Mouse (Mus musculus): Measurements from ENCODE around the gene Olfr314. TPM values are rescaled to one million over a fixed set of nuclear protein-coding genes. Genes with fewer than 3 reads are reported as not detected.
"Not testable (repeated sequence)": the region's sequence is repeated elsewhere in the genome, so short reads cannot be mapped to it uniquely, and the experiment has no call there.

Olfr314 gene
- not detected in 2 replicates for total RNA-seq (2012; rRNA removed)

DNA sequence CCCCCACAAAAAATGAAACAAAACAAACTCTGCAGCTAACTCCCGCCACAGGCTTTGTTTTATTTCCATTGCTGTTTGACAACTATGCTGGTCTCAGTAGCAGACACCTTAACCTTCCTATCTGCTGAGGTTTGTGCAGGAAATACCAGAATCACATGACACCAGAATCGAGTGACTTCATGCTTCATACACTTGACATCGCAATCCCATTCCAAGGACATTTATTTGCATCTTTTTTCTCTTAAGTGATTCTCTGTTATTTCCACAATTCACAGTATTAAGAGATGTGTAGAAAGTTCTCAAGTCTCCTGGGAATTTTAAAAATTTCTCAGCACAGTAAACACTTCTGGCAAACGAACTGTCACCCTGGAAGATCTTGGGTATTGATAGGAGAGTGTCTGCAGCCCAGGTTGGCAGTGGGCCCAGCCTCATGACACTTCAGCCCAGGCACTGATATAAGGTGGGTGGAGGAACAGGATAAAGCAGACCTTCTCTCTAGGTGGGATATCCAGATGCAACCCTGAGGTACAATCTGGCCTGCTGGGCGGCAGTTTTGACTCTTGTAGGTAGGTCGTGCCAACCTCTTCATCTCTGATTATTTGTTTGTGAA is at the start of gene Olfr314:
TSS of gene Olfr314 (plus strand) at position 473 of the 610 bp plus-strand sequence.
- TF ChIP-seq MAFK (IDR thresholded peaks at IDR 0.05; ENCODE audit: insufficient read depth, low read depth, low read length): no peak
- no peak for TF ChIP-seq CHD2 (IDR thresholded peaks at IDR 0.05; ENCODE audit: low read depth, low read length)
- TF ChIP-seq HCFC1 (IDR thresholded peaks at IDR 0.05; ENCODE audit: borderline replicate concordance, insufficient read depth, low read length): no peak
- TF ChIP-seq ZC3H11A (IDR thresholded peaks at IDR 0.05; ENCODE audit: borderline replicate concordance, low read depth, low read length): no peak
- H3K27ac ChIP-seq (ENCODE audit: insufficient read depth, low read depth, low read length, poor library complexity, severe bottlenecking): no peak within 1 kb of the TSS

DNA sequence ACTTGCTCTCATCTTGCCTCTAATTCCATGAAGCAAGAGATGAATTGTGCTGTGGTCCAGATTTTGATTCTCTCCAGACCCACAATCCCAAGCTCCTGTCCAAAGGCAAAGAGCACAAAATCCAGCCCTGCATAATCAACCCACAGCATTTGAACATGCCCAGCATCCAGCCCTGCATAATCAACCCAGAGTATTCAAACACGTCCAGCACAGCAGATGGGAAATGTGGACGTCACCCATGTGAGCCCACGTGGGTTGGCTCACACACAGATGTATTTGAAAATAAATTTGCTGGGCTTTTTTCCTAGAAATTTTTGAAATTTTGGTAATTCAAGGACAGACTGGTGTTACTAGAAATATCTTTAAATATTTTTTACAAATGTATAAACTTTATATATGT is 49.4 kb upstream of the Olfr314 start:
- Histone ChIP-seq H3K4me3 (ENCODE audit: insufficient read depth in 1 of 2, low read depth in 1 of 2, low read length in 2 of 2, poor library complexity in 1 of 2, severe bottlenecking in 1 of 2) (no peak overlapping the region), H3K27ac (ENCODE audit: insufficient read depth, low read depth, low read length, poor library complexity, severe bottlenecking) (no peak overlapping the region), H3K4me1 (ENCODE audit: control insufficient read depth in 2 of 2, insufficient read depth in 2 of 2, low read length in 2 of 2, poor library complexity in 1 of 2) (no peaks in the 10 kb centered on the region), H3K9ac (ENCODE audit: insufficient read depth, low read depth, low read length, poor library complexity, severe bottlenecking) (no peak overlapping the region), H3K9me3 (ENCODE audit: control insufficient read depth, insufficient read depth, low read depth, low read length) (no peaks in the 10 kb centered on the region), H3K36me3 (ENCODE audit: control insufficient read depth, insufficient read depth, low read length, poor library complexity, severe bottlenecking) (no peaks in the 10 kb centered on the region)
- DNase-seq (ENCODE audit: low read depth, low spot score): no peak
- in situ Hi-C loops (cut with MboI; ENCODE audit: low sequenced_read_pairs in 2 of 2, unreplicated experiment in 2 of 2): loop anchor here (10.0 kb wide), 1 partner anchor 69 kb away; no protein-coding TSS in a partner anchor
- no peak for TF ChIP-seq HCFC1 (IDR thresholded peaks at IDR 0.05; ENCODE audit: borderline replicate concordance, insufficient read depth, low read length)
- TF ChIP-seq ZNF384 (IDR thresholded peaks at IDR 0.05; ENCODE audit: low read depth, low read length): no peak
- TF ChIP-seq MAFK (IDR thresholded peaks at IDR 0.05; ENCODE audit: insufficient read depth, low read depth, low read length): no peak
- no peak for TF ChIP-seq CHD2 (IDR thresholded peaks at IDR 0.05; ENCODE audit: low read depth, low read length)
- TF ChIP-seq ZC3H11A (IDR thresholded peaks at IDR 0.05; ENCODE audit: borderline replicate concordance, low read depth, low read length): no peak

More for the DNA sequence above, at the start of gene Olfr314:
- no peaks in the 10 kb centered on the region for H3K4me1 ChIP-seq (ENCODE audit: control insufficient read depth in 2 of 2, insufficient read depth in 2 of 2, low read length in 2 of 2, poor library complexity in 1 of 2)
- H3K9ac ChIP-seq (ENCODE audit: insufficient read depth, low read depth, low read length, poor library complexity, severe bottlenecking): no peak within 1 kb of the TSS
- no peaks in the 10 kb centered on the region for H3K36me3 ChIP-seq (ENCODE audit: control insufficient read depth, insufficient read depth, low read length, poor library complexity, severe bottlenecking)
- no peak for DNase-seq (ENCODE audit: low read depth, low spot score)
- no peaks in the 10 kb centered on the region for H3K9me3 ChIP-seq (ENCODE audit: control insufficient read depth, insufficient read depth, low read depth, low read length)
- no peak within 1 kb of the TSS for H3K4me3 ChIP-seq (ENCODE audit: insufficient read depth in 1 of 2, low read depth in 1 of 2, low read length in 2 of 2, poor library complexity in 1 of 2, severe bottlenecking in 1 of 2)
- in situ Hi-C loops (cut with MboI; ENCODE audit: low sequenced_read_pairs in 2 of 2, unreplicated experiment in 2 of 2): no loop called here

DNA sequence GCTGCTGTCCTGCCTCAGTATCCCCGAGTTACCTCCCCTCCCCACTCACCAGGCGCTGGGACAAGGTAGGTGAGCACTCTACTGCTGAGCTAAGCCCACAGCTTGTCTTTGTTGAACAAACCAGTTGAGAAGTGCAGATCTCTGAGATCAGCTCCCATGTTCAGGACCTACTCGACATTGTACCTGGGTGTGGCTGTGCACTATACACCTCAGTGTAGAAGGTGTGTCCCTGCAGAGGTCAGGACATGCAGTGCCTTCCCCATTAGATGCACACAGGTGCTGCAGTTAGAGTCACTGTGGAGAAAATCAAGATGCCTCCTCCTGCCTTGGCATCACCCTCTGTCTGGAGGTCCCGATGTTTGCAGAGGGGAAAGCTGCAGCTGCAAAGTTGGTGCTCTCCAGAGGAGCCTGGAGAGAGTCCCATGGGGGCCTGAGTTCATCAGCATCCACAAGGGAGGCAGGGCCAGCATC is 43.9 kb upstream of the Olfr314 start, which contains the start of gene Olfr317:
TSS of gene Olfr317 (minus strand) at position 421 of the 471 bp plus-strand sequence.
- Histone ChIP-seq H3K4me3 (ENCODE audit: insufficient read depth in 1 of 2, low read depth in 1 of 2, low read length in 2 of 2, poor library complexity in 1 of 2, severe bottlenecking in 1 of 2) (no peak within 1 kb of the TSS), H3K4me1 (ENCODE audit: control insufficient read depth in 2 of 2, insufficient read depth in 2 of 2, low read length in 2 of 2, poor library complexity in 1 of 2) (peaks cover 0 to 2% of the 10 kb centered on the region in 2 experiments; a peak in 1 of 4 replicates), H3K27ac (ENCODE audit: insufficient read depth, low read depth, low read length, poor library complexity, severe bottlenecking) (no peak within 1 kb of the TSS), H3K9me3 (ENCODE audit: control insufficient read depth, insufficient read depth, low read depth, low read length) (no peaks in the 10 kb centered on the region), H3K9ac (ENCODE audit: insufficient read depth, low read depth, low read length, poor library complexity, severe bottlenecking) (no peak within 1 kb of the TSS), H3K36me3 (ENCODE audit: control insufficient read depth, insufficient read depth, low read length, poor library complexity, severe bottlenecking) (no peaks in the 10 kb centered on the region)
- TF ChIP-seq MAFK (IDR thresholded peaks at IDR 0.05; ENCODE audit: insufficient read depth, low read depth, low read length) (no peak), ZNF384 (IDR thresholded peaks at IDR 0.05; ENCODE audit: low read depth, low read length) (no peak), CHD2 (IDR thresholded peaks at IDR 0.05; ENCODE audit: low read depth, low read length) (no peak), ZC3H11A (IDR thresholded peaks at IDR 0.05; ENCODE audit: borderline replicate concordance, low read depth, low read length) (no peak), HCFC1 (IDR thresholded peaks at IDR 0.05; ENCODE audit: borderline replicate concordance, insufficient read depth, low read length) (no peak)
- in situ Hi-C loops (cut with MboI; ENCODE audit: low sequenced_read_pairs in 2 of 2, unreplicated experiment in 2 of 2): loop anchor here (10.0 kb wide), 1 partner anchor 74 kb away; no protein-coding TSS in a partner anchor
- DNase-seq (ENCODE audit: low read depth, low spot score): no peak

DNA sequence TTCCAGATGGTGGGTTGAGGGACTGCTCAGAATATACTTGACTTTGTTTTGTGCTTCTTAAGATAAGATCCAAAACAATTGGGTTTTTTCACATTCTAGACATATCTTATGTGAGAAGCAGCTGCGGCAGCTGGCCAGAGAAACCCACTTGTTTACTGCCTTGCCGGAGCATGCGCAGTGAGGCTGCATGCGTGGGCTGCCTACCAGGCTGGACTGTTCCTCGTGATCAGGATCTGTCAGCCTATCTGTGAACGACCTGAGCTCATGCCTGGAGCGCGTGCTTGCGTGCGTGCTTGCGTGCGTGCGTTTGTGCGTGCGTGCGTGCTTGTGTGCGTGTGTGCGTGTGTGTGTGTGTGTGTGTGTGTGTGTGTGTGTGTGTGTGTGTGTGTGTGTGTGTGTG is 31.7 kb upstream of the Olfr314 start:
- H3K9ac ChIP-seq (ENCODE audit: insufficient read depth, low read depth, low read length, poor library complexity, severe bottlenecking); H3K4me1 ChIP-seq (ENCODE audit: control insufficient read depth in 2 of 2, insufficient read depth in 2 of 2, low read length in 2 of 2, poor library complexity in 1 of 2); H3K9me3 ChIP-seq (ENCODE audit: control insufficient read depth, insufficient read depth, low read depth, low read length); in situ Hi-C loops (cut with MboI; ENCODE audit: low sequenced_read_pairs in 2 of 2, unreplicated experiment in 2 of 2); H3K27ac ChIP-seq (ENCODE audit: insufficient read depth, low read depth, low read length, poor library complexity, severe bottlenecking); H3K36me3 ChIP-seq (ENCODE audit: control insufficient read depth, insufficient read depth, low read length, poor library complexity, severe bottlenecking); DNase-seq (ENCODE audit: low read depth, low spot score); H3K4me3 ChIP-seq (ENCODE audit: insufficient read depth in 1 of 2, low read depth in 1 of 2, low read length in 2 of 2, poor library complexity in 1 of 2, severe bottlenecking in 1 of 2): not testable (repeated sequence)

DNA sequence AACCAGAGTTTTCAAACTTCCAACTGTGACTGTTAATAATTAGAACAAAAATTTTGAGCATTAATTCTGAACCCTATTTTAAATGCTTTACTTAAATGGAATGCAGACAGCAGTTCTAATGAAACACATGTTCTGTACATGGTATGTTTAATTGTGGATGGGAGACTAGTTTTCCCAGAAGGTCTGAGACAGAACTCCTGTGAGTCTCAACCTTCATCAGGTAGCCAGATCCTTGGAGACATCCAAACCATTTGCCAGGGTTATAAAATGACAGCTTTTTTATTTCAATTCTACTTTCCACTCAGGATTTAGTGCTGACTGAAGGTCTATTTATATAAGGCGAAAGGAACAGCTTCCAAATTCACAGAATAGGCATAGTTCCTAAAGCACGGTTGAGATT is 30.3 kb upstream of the Olfr314 start, which contains the start of gene Olfr316:
TSS of gene Olfr316 (plus strand) at position 301 of the 400 bp plus-strand sequence.
- no peaks in the 10 kb centered on the region for H3K9me3 ChIP-seq (ENCODE audit: control insufficient read depth, insufficient read depth, low read depth, low read length)
- no peak within 1 kb of the TSS for H3K4me3 ChIP-seq (ENCODE audit: insufficient read depth in 1 of 2, low read depth in 1 of 2, low read length in 2 of 2, poor library complexity in 1 of 2, severe bottlenecking in 1 of 2)
- no peak within 1 kb of the TSS for H3K9ac ChIP-seq (ENCODE audit: insufficient read depth, low read depth, low read length, poor library complexity, severe bottlenecking)
- no peaks in the 10 kb centered on the region for H3K36me3 ChIP-seq (ENCODE audit: control insufficient read depth, insufficient read depth, low read length, poor library complexity, severe bottlenecking)
- no peak within 1 kb of the TSS for H3K27ac ChIP-seq (ENCODE audit: insufficient read depth, low read depth, low read length, poor library complexity, severe bottlenecking)
- no peak for DNase-seq (ENCODE audit: low read depth, low spot score)
- TF ChIP-seq ZNF384 (IDR thresholded peaks at IDR 0.05; ENCODE audit: low read depth, low read length): no peak
- no peak for TF ChIP-seq MAFK (IDR thresholded peaks at IDR 0.05; ENCODE audit: insufficient read depth, low read depth, low read length)
- no peak for TF ChIP-seq HCFC1 (IDR thresholded peaks at IDR 0.05; ENCODE audit: borderline replicate concordance, insufficient read depth, low read length)
- TF ChIP-seq CHD2 (IDR thresholded peaks at IDR 0.05; ENCODE audit: low read depth, low read length): no peak
- no peaks in the 10 kb centered on the region for H3K4me1 ChIP-seq (ENCODE audit: control insufficient read depth in 2 of 2, insufficient read depth in 2 of 2, low read length in 2 of 2, poor library complexity in 1 of 2)
- in situ Hi-C loops (cut with MboI; ENCODE audit: low sequenced_read_pairs in 2 of 2, unreplicated experiment in 2 of 2): no loop called here
